Mouse (Mus musculus): ENCODE results near the gene Slc9a8. TPM values are rescaled to one million over a fixed set of nuclear protein-coding genes. Genes with fewer than 3 reads are reported as not detected.

Gene Slc9a8
- polyA plus RNA-seq, 1 experiment, result 3.4 TPM

DNA sequence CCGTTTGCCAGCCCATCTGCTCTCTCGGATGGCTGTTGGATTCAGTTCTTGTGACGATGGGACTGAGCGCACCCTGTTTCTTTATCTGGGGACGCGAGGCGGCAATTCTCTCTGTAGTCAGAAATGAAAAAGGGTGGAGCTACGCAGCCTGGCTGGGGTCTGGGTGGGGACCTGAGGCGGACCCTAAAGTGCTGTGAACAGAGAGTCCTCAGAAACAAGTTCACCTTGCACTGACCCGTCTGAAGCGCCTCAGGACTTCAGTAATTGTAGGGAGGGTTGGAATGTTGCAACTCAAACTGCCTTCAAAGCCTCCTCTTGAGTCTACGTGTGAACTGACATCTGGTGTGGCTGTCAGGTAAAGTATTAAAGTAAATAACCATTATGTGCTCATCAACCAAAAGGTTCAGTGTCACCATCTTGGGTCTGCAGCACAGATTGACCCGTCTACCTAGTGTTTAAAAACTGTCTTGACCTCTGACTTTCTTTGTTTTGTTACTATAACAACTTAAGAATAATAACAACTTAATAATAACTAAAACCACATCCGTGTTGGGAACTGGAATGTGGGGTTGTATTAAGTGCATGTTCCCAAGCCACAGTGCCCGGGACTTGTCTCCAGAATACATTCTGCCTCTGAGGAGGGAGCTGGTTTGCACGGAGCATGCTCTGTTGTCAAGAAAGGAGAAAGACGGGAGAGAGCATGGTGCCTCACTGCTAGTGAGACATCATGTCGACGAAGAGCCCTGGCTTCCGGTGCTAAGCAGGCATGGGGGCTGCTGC is 16.2 kb upstream of the Slc9a8 start:
- TF ChIP-seq GATA1 (IDR thresholded peaks at IDR 0.05; ENCODE audit: borderline replicate concordance, low read length), result no peak
- no peak for TF ChIP-seq FLI1 (IDR thresholded peaks at IDR 0.05; ENCODE audit: low read length)
- Histone ChIP-seq H3K4me3 (replicated peaks) (no peak overlapping the region), H3K9me3 (peaks cover 13% of the 10 kb centered on the region), H3K4me1 (0 out of 2 replicates have a peak, but pooled peaks cover 3% of the 10 kb centered on the region), H3K27me3 (replicated peaks) (peaks cover 59% of the 10 kb centered on the region), H3K36me3 (replicated peaks; ENCODE audit: low read length) (no peaks in the 10 kb centered on the region)

DNA sequence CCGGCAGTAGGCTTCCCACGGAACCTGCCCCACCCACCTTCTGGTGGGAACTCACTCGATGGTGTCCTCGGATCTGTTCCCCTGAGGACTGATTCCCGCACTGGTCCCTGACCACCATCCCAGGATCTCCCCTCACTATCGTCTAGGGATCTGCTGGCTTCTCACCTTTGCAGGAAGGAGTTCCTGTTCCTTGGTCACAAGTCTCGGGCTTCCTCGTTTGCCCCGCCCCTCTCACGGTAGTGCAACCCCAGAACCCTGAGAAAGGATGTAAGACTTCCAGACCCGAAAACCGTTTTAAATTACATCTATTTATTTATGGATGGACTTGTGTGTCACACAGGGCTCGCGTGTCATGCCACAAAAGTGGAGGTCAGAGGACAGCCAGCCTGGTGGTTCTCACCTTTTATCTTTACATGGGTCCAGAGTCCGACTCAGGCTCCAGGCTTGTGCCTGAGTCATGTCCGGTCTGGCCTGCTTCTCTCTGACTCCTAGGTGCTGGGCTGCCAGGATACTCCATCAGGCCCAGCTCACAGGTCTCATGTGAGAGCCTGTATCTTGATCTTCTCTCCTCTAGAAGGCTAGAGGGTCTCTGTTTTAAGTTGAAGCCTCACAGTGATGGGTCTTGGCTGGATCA is 14.1 kb upstream of the Slc9a8 start:
- peak overlapping the region; percentile 18 for H3K4me3 ChIP-seq (replicated peaks)
- 0 out of 2 replicates have a peak, but pooled peaks cover 3% of the 10 kb centered on the region for H3K4me1 ChIP-seq
- TF ChIP-seq GATA1 (IDR thresholded peaks at IDR 0.05; ENCODE audit: borderline replicate concordance, low read length) (no peak), FLI1 (IDR thresholded peaks at IDR 0.05; ENCODE audit: low read length) (no peak)
- H3K27me3 ChIP-seq (replicated peaks), result peaks cover 42% of the 10 kb centered on the region
- H3K36me3 ChIP-seq (replicated peaks; ENCODE audit: low read length), result no peaks in the 10 kb centered on the region
- H3K9me3 ChIP-seq, result peaks cover 13% of the 10 kb centered on the region

DNA sequence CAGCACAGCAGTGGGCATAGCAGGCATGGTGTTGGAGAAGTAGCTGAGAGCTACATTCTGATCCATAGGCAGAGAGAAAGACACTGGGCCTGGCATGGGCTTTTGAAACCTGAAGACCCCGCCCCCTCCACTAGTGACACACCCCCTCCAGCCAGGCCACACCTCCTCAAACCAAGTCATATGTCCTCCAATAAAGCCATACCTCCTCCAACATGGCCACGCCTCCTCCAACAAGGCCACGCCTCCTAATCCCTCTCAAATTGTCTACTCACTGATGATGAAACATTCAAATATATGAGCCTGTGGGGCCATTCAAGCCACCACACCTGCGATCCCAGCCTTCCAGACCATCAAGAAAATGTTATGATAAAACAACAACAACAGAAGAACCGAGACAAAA is 7.1 kb upstream of the Slc9a8 start:
- H3K36me3 ChIP-seq (replicated peaks; ENCODE audit: low read length), result no peaks in the 10 kb centered on the region
- H3K27me3 ChIP-seq (replicated peaks), result peaks cover 15% of the 10 kb centered on the region
- TF ChIP-seq FLI1 (IDR thresholded peaks at IDR 0.05; ENCODE audit: low read length) (no peak), GATA1 (IDR thresholded peaks at IDR 0.05; ENCODE audit: borderline replicate concordance, low read length) (no peak)
- no peaks in the 10 kb centered on the region for H3K4me1 ChIP-seq
- no peak overlapping the region for H3K4me3 ChIP-seq (replicated peaks)
- H3K9me3 ChIP-seq, result peaks cover 14% of the 10 kb centered on the region

DNA sequence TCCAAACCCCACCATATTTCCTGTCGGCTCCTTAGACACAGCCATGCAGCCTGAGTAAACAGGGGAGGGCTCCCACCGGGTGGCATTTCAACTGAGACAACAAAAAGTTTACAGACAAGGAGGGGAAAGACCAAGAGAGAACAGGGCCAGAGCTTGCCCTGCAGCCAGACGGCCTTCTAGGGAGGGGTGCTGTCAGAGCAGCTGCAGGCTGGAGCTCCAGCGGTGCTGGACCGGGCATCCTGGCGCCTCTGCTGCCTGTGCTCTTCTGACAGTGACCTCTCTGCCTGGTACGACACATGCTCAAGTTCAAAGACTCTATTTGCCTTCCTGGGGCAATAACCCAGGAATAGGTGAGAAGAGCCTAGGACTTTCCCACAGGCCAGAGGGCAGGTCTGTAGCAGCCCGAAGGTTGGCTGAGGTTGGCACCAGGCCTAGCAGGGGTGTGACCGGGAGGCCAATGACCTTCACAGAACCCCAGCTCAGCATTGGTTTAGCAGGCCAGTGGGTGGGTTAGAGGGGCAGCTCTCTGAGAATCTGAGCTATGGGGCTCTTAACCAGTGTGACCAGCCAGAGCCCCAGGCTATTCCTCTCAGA is 5.4 kb upstream of the Slc9a8 start:
- H3K36me3 ChIP-seq (replicated peaks; ENCODE audit: low read length), result no peaks in the 10 kb centered on the region
- no peak for TF ChIP-seq FLI1 (IDR thresholded peaks at IDR 0.05; ENCODE audit: low read length)
- no peak for TF ChIP-seq GATA1 (IDR thresholded peaks at IDR 0.05; ENCODE audit: borderline replicate concordance, low read length)
- H3K27me3 ChIP-seq (replicated peaks), result peaks cover 15% of the 10 kb centered on the region
- H3K4me3 ChIP-seq (replicated peaks), result no peak overlapping the region
- peaks cover 10% of the 10 kb centered on the region for H3K4me1 ChIP-seq
- H3K9me3 ChIP-seq, result peaks cover 14% of the 10 kb centered on the region

DNA sequence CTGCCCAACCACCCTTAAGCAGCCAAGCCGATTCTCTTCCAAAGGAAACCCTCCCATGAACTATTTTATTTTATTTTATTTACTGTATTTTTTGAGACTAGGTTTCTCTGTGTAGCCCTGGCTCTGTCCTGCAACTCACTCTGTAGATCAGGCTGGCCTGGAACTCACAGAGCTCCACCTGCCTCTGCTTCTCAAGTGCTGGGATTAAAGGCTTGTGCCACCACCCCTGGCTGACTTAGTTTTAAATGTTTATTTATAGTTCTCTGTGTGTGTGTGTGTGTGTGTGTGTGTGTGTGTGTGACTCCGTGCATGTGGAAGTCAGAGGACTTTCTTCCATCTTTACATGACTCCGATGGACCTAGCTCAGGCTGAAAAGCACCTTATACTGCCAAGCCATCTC is 4.5 kb upstream of the Slc9a8 start:
- no peak for TF ChIP-seq GATA1 (IDR thresholded peaks at IDR 0.05; ENCODE audit: borderline replicate concordance, low read length)
- no peak for TF ChIP-seq FLI1 (IDR thresholded peaks at IDR 0.05; ENCODE audit: low read length)
- Histone ChIP-seq H3K27me3 (replicated peaks) (peaks cover 15% of the 10 kb centered on the region), H3K9me3 (peaks cover 14% of the 10 kb centered on the region), H3K4me3 (replicated peaks) (no peak overlapping the region), H3K36me3 (replicated peaks; ENCODE audit: low read length) (no peaks in the 10 kb centered on the region), H3K4me1 (peaks cover 12% of the 10 kb centered on the region)

DNA sequence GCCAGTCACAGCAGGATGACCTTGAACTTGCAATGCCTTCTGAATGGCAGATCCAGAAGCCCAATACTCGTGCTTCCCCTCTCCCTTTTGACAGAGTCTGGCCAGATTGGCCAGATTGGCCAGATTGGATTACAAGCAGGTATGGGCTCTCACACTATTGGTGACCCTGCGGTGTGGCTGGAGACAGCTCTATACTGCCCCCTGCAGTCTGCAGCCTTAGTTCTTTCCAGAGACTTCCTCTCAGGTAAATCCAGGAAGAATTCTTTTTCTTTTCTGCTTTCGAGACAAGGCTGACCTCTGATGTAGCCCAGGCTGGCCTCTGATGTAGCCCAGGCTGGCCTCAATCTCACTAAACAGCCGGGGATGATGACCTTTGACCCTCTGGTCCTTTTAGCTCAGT is 3.8 kb upstream of the Slc9a8 start:
- Histone ChIP-seq H3K4me3 (replicated peaks) (no peak overlapping the region), H3K36me3 (replicated peaks; ENCODE audit: low read length) (no peaks in the 10 kb centered on the region), H3K27me3 (replicated peaks) (peaks cover 15% of the 10 kb centered on the region), H3K9me3 (peaks cover 14% of the 10 kb centered on the region), H3K4me1 (peaks cover 19% of the 10 kb centered on the region)
- no peak for TF ChIP-seq GATA1 (IDR thresholded peaks at IDR 0.05; ENCODE audit: borderline replicate concordance, low read length)
- TF ChIP-seq FLI1 (IDR thresholded peaks at IDR 0.05; ENCODE audit: low read length), result no peak

DNA sequence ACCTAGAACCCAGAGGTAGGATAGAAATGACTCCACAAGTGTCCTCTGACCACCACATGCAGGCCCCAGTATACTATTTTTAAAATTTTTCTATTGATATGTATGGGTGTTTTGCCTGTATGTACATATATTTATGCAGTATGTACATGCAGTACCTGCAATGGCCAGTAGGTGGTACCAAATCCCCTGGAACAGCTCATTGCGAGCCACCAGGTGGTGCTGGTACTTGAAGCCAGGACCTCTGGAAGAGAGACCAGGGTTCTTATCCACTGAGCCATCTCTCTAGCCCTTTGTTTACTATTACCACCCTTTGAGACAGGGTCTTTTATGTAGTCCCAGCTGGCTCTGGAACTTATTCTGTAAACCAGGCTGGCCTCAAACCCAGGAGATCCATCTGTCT is 2.3 kb upstream of the Slc9a8 start:
- peaks cover 34% of the 10 kb centered on the region for H3K4me1 ChIP-seq
- no peak overlapping the region for H3K4me3 ChIP-seq (replicated peaks)
- TF ChIP-seq GATA1 (IDR thresholded peaks at IDR 0.05; ENCODE audit: borderline replicate concordance, low read length), result no peak
- TF ChIP-seq FLI1 (IDR thresholded peaks at IDR 0.05; ENCODE audit: low read length), result no peak
- peaks cover 13% of the 10 kb centered on the region for H3K36me3 ChIP-seq (replicated peaks; ENCODE audit: low read length)
- H3K27me3 ChIP-seq (replicated peaks), result peaks cover 11% of the 10 kb centered on the region
- peaks cover 5% of the 10 kb centered on the region for H3K9me3 ChIP-seq

DNA sequence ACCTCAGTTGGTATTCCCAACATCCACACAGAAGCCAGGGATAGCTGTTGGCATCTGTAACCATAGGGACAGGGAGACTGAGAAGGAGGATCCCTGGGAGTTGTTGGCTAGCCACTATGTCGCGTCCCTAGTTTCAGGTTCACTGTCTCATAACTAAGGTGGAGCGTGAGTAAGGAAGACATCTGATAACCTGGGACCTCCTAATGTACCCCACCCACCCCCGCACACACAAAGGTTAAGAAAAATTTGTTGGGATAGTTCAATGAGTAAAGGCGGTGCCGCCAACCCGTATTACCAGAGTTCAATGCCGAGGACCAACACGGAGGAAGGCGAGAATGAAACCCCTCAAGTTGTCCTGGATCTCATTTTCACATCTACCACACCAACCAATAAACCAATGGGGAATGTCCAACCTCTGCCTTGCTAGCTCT is 686 bp upstream of the Slc9a8 start:
- TF ChIP-seq FLI1 (IDR thresholded peaks at IDR 0.05; ENCODE audit: low read length) (no peak), GATA1 (IDR thresholded peaks at IDR 0.05; ENCODE audit: borderline replicate concordance, low read length) (no peak)
- Histone ChIP-seq H3K27me3 (replicated peaks) (peaks cover 10% of the 10 kb centered on the region), H3K4me3 (replicated peaks) (peak overlapping the region; percentile 93), H3K9me3 (no peaks in the 10 kb centered on the region), H3K36me3 (replicated peaks; ENCODE audit: low read length) (peaks cover 29% of the 10 kb centered on the region), H3K4me1 (peaks cover 40% of the 10 kb centered on the region)

DNA sequence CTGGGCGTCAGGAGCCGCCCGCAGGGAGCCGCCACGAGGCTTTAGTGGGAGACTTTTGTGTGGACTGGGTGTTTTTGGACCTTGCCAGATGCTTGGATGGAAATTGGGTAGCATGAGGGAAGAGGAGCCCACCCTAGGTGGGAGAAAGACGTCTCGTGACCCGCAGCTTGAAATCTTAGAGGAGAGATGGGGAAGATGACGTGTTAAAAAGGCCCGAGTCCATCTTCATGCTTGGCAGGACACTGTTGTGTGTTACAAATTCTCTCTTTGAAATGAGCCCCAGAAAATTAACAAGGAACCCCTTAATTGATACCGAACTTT is 598 bp downstream of the Slc9a8 start:
- TF ChIP-seq GATA1 (IDR thresholded peaks at IDR 0.05; ENCODE audit: borderline replicate concordance, low read length), result no peak
- TF ChIP-seq FLI1 (IDR thresholded peaks at IDR 0.05; ENCODE audit: low read length), result no peak
- no peaks in the 10 kb centered on the region for H3K9me3 ChIP-seq
- H3K36me3 ChIP-seq (replicated peaks; ENCODE audit: low read length), result peaks cover 42% of the 10 kb centered on the region
- peaks cover 40% of the 10 kb centered on the region for H3K4me1 ChIP-seq
- H3K4me3 ChIP-seq (replicated peaks), result peak overlapping the region; percentile 93
- H3K27me3 ChIP-seq (replicated peaks), result no peaks in the 10 kb centered on the region

Measured in megakaryocyte, embryonic 14.5 days (primary cell).